Mouse (Mus musculus): ENCODE results near the gene Dgkb. TPM values are rescaled to one million over a fixed set of nuclear protein-coding genes. Genes with fewer than 3 reads are reported as not detected.

Dgkb gene
- polyA plus RNA-seq, 1 experiment from 2014 or later, result 0.73 TPM

- H3K9me3 ChIP-seq (ENCODE audit: control insufficient read depth, low read length), result no peaks in the 10 kb centered on the region
- H3K4me2 ChIP-seq (replicated peaks; ENCODE audit: low read depth, low read length), result no peak overlapping the region
- H3K36me3 ChIP-seq (ENCODE audit: control insufficient read depth, insufficient read depth, low read length), result no peaks in the 10 kb centered on the region
- no peak overlapping the region for H3K27ac ChIP-seq (ENCODE audit: low read depth, low read length)
- H3K4me1 ChIP-seq (ENCODE audit: control insufficient read depth, insufficient read depth, low read length), result no peaks in the 10 kb centered on the region
- no peak for ATAC-seq (ENCODE audit: low FRiP score, low TSS enrichment)
- H3K4me3 ChIP-seq (ENCODE audit: low read length), result no peak overlapping the region
- no peaks in the 10 kb centered on the region for H3K27me3 ChIP-seq (ENCODE audit: control insufficient read depth, insufficient read depth, low read length)
- H3K9ac ChIP-seq (ENCODE audit: low read depth, low read length), result no peak overlapping the region
- 83% methylated on average over 2 of the region's 2 CpGs for WGBS
These were observed 554.1 kb downstream of the Dgkb start for GRCm38 (mm10) chr12:38371597-38371996.

- ATAC-seq (ENCODE audit: low FRiP score, low TSS enrichment), result no peak
- Histone ChIP-seq H3K27ac (ENCODE audit: low read depth, low read length) (no peak overlapping the region), H3K9ac (ENCODE audit: low read depth, low read length) (no peak overlapping the region), H3K4me1 (ENCODE audit: control insufficient read depth, insufficient read depth, low read length) (no peaks in the 10 kb centered on the region), H3K4me2 (replicated peaks; ENCODE audit: low read depth, low read length) (no peak overlapping the region), H3K9me3 (ENCODE audit: control insufficient read depth, low read length) (no peaks in the 10 kb centered on the region), H3K36me3 (ENCODE audit: control insufficient read depth, insufficient read depth, low read length) (no peaks in the 10 kb centered on the region), H3K4me3 (ENCODE audit: low read length) (no peak overlapping the region), H3K27me3 (ENCODE audit: control insufficient read depth, insufficient read depth, low read length) (no peaks in the 10 kb centered on the region)
- 66% methylated on average over 3 of the region's 3 CpGs for WGBS
These were observed 556.6 kb downstream of the Dgkb start for GRCm38 (mm10) chr12:38374159-38374558.

DNA sequence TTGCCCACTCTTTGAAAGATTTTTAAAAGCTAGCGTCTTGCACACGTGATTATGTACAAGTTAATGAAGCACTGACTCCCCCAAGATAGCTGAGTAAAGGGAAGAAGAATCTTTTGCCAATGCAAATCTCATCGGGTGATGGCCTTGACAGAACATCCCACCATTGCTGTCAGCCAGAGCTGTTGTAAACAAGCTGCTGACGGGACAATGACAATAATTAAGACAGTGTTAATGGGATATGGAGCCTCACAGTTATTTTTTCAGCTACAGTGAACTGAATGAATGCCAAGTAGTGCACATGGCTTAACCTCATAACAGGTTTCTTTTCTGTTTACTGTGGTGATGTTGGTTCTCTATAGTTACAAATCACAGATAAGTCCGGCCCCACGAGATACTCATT is 568.4 kb downstream of the Dgkb start:
- 87% methylated on average over 6 of the region's 6 CpGs for WGBS
- Histone ChIP-seq H3K36me3 (ENCODE audit: control insufficient read depth, insufficient read depth, low read length) (no peaks in the 10 kb centered on the region), H3K9me3 (ENCODE audit: control insufficient read depth, low read length) (no peaks in the 10 kb centered on the region), H3K27ac (ENCODE audit: low read depth, low read length) (no peak overlapping the region), H3K4me2 (replicated peaks; ENCODE audit: low read depth, low read length) (no peak overlapping the region), H3K27me3 (ENCODE audit: control insufficient read depth, insufficient read depth, low read length) (no peaks in the 10 kb centered on the region), H3K4me3 (ENCODE audit: low read length) (no peak overlapping the region), H3K9ac (ENCODE audit: low read depth, low read length) (no peak overlapping the region), H3K4me1 (ENCODE audit: control insufficient read depth, insufficient read depth, low read length) (no peaks in the 10 kb centered on the region)
- ATAC-seq (ENCODE audit: low FRiP score, low TSS enrichment), result no peak

DNA sequence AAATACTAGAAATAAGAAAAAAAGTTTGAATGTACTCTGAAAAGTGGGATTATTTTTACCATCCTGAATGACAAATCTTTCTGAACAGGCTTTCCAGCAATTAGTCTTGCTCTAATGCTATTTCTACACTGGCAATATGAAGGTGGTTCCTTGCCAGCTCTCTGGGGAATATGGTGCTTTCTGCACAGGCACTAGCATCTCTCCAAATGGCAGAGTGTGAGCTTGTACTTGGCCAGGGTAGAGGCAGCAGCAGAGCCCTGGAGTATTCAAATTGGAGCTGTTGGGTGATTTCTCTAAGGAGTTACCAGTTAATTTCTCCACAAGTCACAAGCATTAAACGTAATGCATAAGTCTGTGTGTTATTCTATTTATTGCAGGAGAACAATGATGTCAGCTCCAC is 569.5 kb downstream of the Dgkb start:
- Histone ChIP-seq H3K36me3 (ENCODE audit: control insufficient read depth, insufficient read depth, low read length) (no peaks in the 10 kb centered on the region), H3K4me1 (ENCODE audit: control insufficient read depth, insufficient read depth, low read length) (no peaks in the 10 kb centered on the region), H3K4me2 (replicated peaks; ENCODE audit: low read depth, low read length) (no peak overlapping the region), H3K9me3 (ENCODE audit: control insufficient read depth, low read length) (no peaks in the 10 kb centered on the region), H3K27ac (ENCODE audit: low read depth, low read length) (no peak overlapping the region), H3K4me3 (ENCODE audit: low read length) (no peak overlapping the region), H3K9ac (ENCODE audit: low read depth, low read length) (no peak overlapping the region), H3K27me3 (ENCODE audit: control insufficient read depth, insufficient read depth, low read length) (no peaks in the 10 kb centered on the region)
- no peak for ATAC-seq (ENCODE audit: low FRiP score, low TSS enrichment)
- 89% methylated on average over 1 of the region's 1 CpGs for WGBS

GRCm38 (mm10) chr12:38387654-38388053 is 570.1 kb downstream of the Dgkb start:
- H3K4me3 ChIP-seq (ENCODE audit: low read length), result no peak overlapping the region
- WGBS, result 82% methylated on average over 2 of the region's 2 CpGs
- ATAC-seq (ENCODE audit: low FRiP score, low TSS enrichment), result no peak
- no peak overlapping the region for H3K27ac ChIP-seq (ENCODE audit: low read depth, low read length)
- H3K9me3 ChIP-seq (ENCODE audit: control insufficient read depth, low read length), result no peaks in the 10 kb centered on the region
- no peaks in the 10 kb centered on the region for H3K36me3 ChIP-seq (ENCODE audit: control insufficient read depth, insufficient read depth, low read length)
- H3K27me3 ChIP-seq (ENCODE audit: control insufficient read depth, insufficient read depth, low read length), result no peaks in the 10 kb centered on the region
- H3K4me2 ChIP-seq (replicated peaks; ENCODE audit: low read depth, low read length), result no peak overlapping the region
- H3K9ac ChIP-seq (ENCODE audit: low read depth, low read length), result no peak overlapping the region
- no peaks in the 10 kb centered on the region for H3K4me1 ChIP-seq (ENCODE audit: control insufficient read depth, insufficient read depth, low read length)

GRCm38 (mm10) chr12:38388243-38388642 is 570.7 kb downstream of the Dgkb start:
- no peak overlapping the region for H3K9ac ChIP-seq (ENCODE audit: low read depth, low read length)
- no peak overlapping the region for H3K4me3 ChIP-seq (ENCODE audit: low read length)
- H3K9me3 ChIP-seq (ENCODE audit: control insufficient read depth, low read length), result no peaks in the 10 kb centered on the region
- no peak overlapping the region for H3K27ac ChIP-seq (ENCODE audit: low read depth, low read length)
- WGBS, result 54% methylated on average over 5 of the region's 5 CpGs
- no peak for ATAC-seq (ENCODE audit: low FRiP score, low TSS enrichment)
- no peaks in the 10 kb centered on the region for H3K36me3 ChIP-seq (ENCODE audit: control insufficient read depth, insufficient read depth, low read length)
- H3K27me3 ChIP-seq (ENCODE audit: control insufficient read depth, insufficient read depth, low read length), result no peaks in the 10 kb centered on the region
- no peaks in the 10 kb centered on the region for H3K4me1 ChIP-seq (ENCODE audit: control insufficient read depth, insufficient read depth, low read length)
- H3K4me2 ChIP-seq (replicated peaks; ENCODE audit: low read depth, low read length), result no peak overlapping the region

DNA sequence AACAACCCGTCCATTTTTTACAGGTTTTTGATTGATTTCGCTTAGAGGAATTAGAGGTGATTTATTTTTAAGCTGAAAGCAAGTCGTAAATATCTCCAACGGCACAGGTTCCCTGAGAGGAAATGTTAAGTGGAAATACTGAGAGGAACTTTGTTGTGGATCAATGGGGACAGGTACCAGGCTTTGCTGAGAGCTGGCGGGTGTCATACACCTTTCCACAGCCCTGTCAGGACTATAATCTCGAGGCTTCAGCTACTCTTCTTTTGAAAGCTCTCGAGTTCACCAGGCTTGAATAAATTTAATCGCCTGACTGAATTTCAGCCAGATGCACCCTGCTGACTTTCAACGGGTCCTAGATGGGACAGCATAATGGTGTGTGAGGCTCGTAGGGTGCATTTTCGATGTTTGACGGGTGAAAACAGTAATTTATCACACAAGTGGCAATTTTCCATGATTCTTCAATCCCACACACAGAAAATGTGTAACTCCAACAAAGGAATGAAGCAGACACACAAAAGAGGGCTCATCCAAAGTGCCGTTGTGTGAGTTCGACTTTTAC is 580.3 kb downstream of the Dgkb start:
- Histone ChIP-seq H3K36me3 (ENCODE audit: control insufficient read depth, insufficient read depth, low read length) (no peaks in the 10 kb centered on the region), H3K4me2 (replicated peaks; ENCODE audit: low read depth, low read length) (no peak overlapping the region), H3K27ac (ENCODE audit: low read depth, low read length) (no peak overlapping the region), H3K27me3 (ENCODE audit: control insufficient read depth, insufficient read depth, low read length) (no peaks in the 10 kb centered on the region), H3K9ac (ENCODE audit: low read depth, low read length) (no peak overlapping the region), H3K4me3 (ENCODE audit: low read length) (no peak overlapping the region), H3K9me3 (ENCODE audit: control insufficient read depth, low read length) (no peaks in the 10 kb centered on the region), H3K4me1 (ENCODE audit: control insufficient read depth, insufficient read depth, low read length) (no peaks in the 10 kb centered on the region)
- 46% methylated on average over 14 of the region's 14 CpGs for WGBS
- ATAC-seq (ENCODE audit: low FRiP score, low TSS enrichment), result no peak

DNA sequence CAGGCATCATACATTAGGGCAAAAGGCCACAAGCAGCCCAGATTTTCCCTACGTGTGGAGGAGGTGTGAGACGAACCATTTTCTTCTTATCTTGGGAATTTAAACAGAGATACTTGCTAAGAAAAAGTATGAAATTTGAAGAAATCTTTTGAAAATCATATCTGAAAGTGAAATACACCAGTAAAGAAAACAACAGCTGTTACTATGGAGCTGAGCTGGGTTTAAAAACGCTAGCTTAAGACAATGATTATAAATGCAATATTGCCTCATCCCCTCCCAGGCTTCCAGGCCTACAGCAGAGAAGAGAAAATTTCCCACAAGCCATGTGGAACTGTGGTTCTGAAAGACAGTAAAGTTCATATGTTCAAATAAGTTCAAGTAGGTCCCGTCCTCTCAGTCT is 582.6 kb downstream of the Dgkb start:
- no peak for ATAC-seq (ENCODE audit: low FRiP score, low TSS enrichment)
- Histone ChIP-seq H3K9ac (ENCODE audit: low read depth, low read length) (no peak overlapping the region), H3K4me1 (ENCODE audit: control insufficient read depth, insufficient read depth, low read length) (no peaks in the 10 kb centered on the region), H3K9me3 (ENCODE audit: control insufficient read depth, low read length) (no peaks in the 10 kb centered on the region), H3K27ac (ENCODE audit: low read depth, low read length) (no peak overlapping the region), H3K4me3 (ENCODE audit: low read length) (no peak overlapping the region), H3K27me3 (ENCODE audit: control insufficient read depth, insufficient read depth, low read length) (no peaks in the 10 kb centered on the region), H3K4me2 (replicated peaks; ENCODE audit: low read depth, low read length) (no peak overlapping the region), H3K36me3 (ENCODE audit: control insufficient read depth, insufficient read depth, low read length) (no peaks in the 10 kb centered on the region)
- WGBS, result 80% methylated on average over 4 of the region's 4 CpGs

- no peak for ATAC-seq (ENCODE audit: low FRiP score, low TSS enrichment)
- Histone ChIP-seq H3K27ac (ENCODE audit: low read depth, low read length) (no peak overlapping the region), H3K9me3 (ENCODE audit: control insufficient read depth, low read length) (no peaks in the 10 kb centered on the region), H3K9ac (ENCODE audit: low read depth, low read length) (no peak overlapping the region), H3K4me2 (replicated peaks; ENCODE audit: low read depth, low read length) (no peak overlapping the region), H3K4me1 (ENCODE audit: control insufficient read depth, insufficient read depth, low read length) (no peaks in the 10 kb centered on the region), H3K4me3 (ENCODE audit: low read length) (no peak overlapping the region), H3K27me3 (ENCODE audit: control insufficient read depth, insufficient read depth, low read length) (no peaks in the 10 kb centered on the region), H3K36me3 (ENCODE audit: control insufficient read depth, insufficient read depth, low read length) (no peaks in the 10 kb centered on the region)
- WGBS, result 82% methylated on average over 10 of the region's 10 CpGs
These were observed 618.0 kb downstream of the Dgkb start for GRCm38 (mm10) chr12:38435364-38436130.

All from kidney, embryonic 14.5 days (tissue).